Mouse (Mus musculus): Measurements from ENCODE around the gene Olfr191. TPM values are rescaled to one million over a fixed set of nuclear protein-coding genes. Genes with fewer than 3 reads are reported as not detected.
"Not testable (repeated sequence)": the region's sequence is repeated elsewhere in the genome, so short reads cannot be mapped to it uniquely, and the experiment has no call there.

The Olfr191 gene
- polyA plus RNA-seq (2012; rRNA removed) (not detected in 2 replicates), polyA plus RNA-seq (2014; fragmentation: Nextera tagmentation; extraction: Ambion mirVana) (not detected in 2 replicates)

DNA sequence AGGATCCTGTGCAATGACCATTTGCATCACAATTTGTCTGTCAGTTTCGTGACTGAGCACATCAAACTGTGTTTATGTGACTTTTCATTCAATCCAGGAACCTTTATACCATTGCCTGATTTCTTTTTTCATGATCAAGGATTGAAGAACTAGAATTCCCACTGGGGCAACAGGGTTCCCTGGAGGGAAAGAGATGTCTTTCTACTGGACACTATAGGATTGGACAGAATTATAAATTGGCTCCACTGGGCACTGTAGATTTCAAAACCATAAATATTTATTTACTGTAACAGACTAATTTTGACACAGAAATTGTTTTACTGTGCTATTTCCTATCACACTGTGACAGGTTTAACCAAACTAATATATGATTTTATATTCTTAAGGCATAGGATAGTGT is at the start of gene Olfr191:
Gene Olfr191, minus strand, starts transcription at position 101 of the 400 bp plus-strand sequence.
- 64% methylated on average over 1 of the region's 1 CpGs for whole genome bisulfite sequencing
- not testable (repeated sequence) for DNase-seq (ENCODE audit: low spot score); H3K9ac ChIP-seq (ENCODE audit: low read depth, low read length, severe bottlenecking); H3K36me3 ChIP-seq (ENCODE audit: control insufficient read depth, insufficient read depth, low read length); ATAC-seq (ENCODE audit: low FRiP score, low read depth); H3K27ac ChIP-seq (replicated peaks; ENCODE audit: low read depth, low read length); H3K4me3 ChIP-seq (replicated peaks; ENCODE audit: low read length); H3K27me3 ChIP-seq (ENCODE audit: control insufficient read depth, insufficient read depth, low read length); H3K9me3 ChIP-seq (ENCODE audit: control insufficient read depth, low read length); H3K4me2 ChIP-seq (replicated peaks; ENCODE audit: low read depth, low read length, severe bottlenecking); H3K4me1 ChIP-seq (ENCODE audit: control insufficient read depth, insufficient read depth, low read length)

DNA sequence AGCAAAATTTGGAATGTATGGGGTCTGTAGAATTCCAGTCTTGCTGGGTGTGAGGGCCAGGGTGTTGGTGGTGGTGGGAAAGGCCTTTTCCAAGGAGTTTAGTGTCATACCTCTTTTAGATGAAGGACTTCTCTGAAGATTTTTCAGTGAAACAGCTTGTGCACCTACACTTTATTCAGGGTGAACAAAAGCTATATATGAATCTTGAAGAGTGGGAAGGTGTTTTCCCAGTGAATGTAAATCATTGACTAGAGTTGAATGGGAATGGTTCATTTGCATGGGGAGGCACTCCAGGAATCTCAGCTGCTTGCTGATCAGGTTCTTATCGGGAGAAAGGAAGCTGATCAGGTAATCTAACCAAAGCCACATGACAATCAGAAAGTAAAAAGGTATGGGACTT is 41.1 kb upstream of the Olfr191 start:
- 93% methylated on average over 1 of the region's 1 CpGs for WGBS
- ATAC-seq (ENCODE audit: low FRiP score, low read depth) (no peak), DNase-seq (ENCODE audit: low spot score) (no peak)
- no peaks in the 10 kb centered on the region for H3K4me1 ChIP-seq (ENCODE audit: control insufficient read depth, insufficient read depth, low read length)
- H3K36me3 ChIP-seq (ENCODE audit: control insufficient read depth, insufficient read depth, low read length): no peaks in the 10 kb centered on the region
- H3K4me3 ChIP-seq (replicated peaks; ENCODE audit: low read length): no peak overlapping the region
- no peak overlapping the region for H3K4me2 ChIP-seq (replicated peaks; ENCODE audit: low read depth, low read length, severe bottlenecking)
- TF ChIP-seq POLR2A (IDR thresholded peaks at IDR 0.05; ENCODE audit: borderline replicate concordance, extremely low read depth, insufficient read depth, insufficient read length): no peak
- H3K27ac ChIP-seq (replicated peaks; ENCODE audit: low read depth, low read length): no peak overlapping the region
- no peaks in the 10 kb centered on the region for H3K9me3 ChIP-seq (ENCODE audit: control insufficient read depth, low read length)
- no peak overlapping the region for H3K9ac ChIP-seq (ENCODE audit: low read depth, low read length, severe bottlenecking)
- H3K27me3 ChIP-seq (ENCODE audit: control insufficient read depth, insufficient read depth, low read length): no peaks in the 10 kb centered on the region

DNA sequence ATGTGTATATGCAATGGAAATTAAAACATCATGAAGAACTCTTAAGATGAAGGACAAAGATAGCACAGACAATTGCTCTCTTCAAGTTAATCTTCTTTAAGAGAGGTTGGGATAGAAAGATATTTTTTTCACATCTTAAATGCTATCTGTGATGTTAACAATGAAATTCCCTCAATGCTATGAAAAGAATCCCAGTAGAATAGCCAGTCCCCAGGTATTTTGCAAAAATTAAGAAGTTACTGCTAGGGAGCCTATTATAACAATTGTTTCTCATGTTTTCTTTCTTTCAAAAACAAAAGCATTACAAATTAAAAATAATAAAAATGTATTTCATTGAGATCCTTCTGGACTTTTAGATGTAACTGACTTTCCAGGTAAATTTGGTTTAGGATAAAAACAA is 31.3 kb upstream of the Olfr191 start, which contains the start of gene Olfr194:
Gene Olfr194, minus strand, starts transcription at position 101 of the 400 bp plus-strand sequence.
- no peaks in the 10 kb centered on the region for H3K36me3 ChIP-seq (ENCODE audit: control insufficient read depth, insufficient read depth, low read length)

DNA sequence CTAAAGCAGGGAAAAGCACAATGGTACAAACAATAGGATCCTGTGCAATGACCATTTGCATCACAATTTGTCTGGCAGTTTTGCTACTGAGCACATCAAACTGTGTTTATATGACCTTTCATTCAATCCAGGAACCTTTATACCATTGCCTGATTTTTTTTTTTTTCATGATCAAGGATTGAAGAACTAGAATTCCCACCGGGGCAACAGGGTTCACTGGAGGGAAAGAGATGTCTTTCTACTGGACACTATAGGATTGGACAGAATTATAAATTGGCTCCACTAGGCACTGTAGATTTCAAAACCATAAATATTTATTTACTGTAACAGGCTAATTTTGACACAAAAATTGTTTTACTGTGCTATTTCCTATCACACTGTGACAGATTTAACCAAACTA is 22.2 kb upstream of the Olfr191 start, which contains the start of gene Olfr193:
Gene Olfr193, minus strand, starts transcription at position 101 of the 400 bp plus-strand sequence.
- no peak within 1 kb of the TSS for H3K4me3 ChIP-seq (replicated peaks; ENCODE audit: low read length)
- H3K27me3 ChIP-seq (ENCODE audit: control insufficient read depth, insufficient read depth, low read length): no peaks in the 10 kb centered on the region
- no peak within 1 kb of the TSS for H3K27ac ChIP-seq (replicated peaks; ENCODE audit: low read depth, low read length)
- H3K4me2 ChIP-seq (replicated peaks; ENCODE audit: low read depth, low read length, severe bottlenecking): no peak within 1 kb of the TSS
- no peak within 1 kb of the TSS for H3K9ac ChIP-seq (ENCODE audit: low read depth, low read length, severe bottlenecking)
- no peak for DNase-seq (ENCODE audit: low spot score)
- H3K9me3 ChIP-seq (ENCODE audit: control insufficient read depth, low read length): no peaks in the 10 kb centered on the region
- no peak for ATAC-seq (ENCODE audit: low FRiP score, low read depth)
- no peaks in the 10 kb centered on the region for H3K36me3 ChIP-seq (ENCODE audit: control insufficient read depth, insufficient read depth, low read length)
- WGBS: 82% methylated on average over 1 of the region's 1 CpGs
- no peaks in the 10 kb centered on the region for H3K4me1 ChIP-seq (ENCODE audit: control insufficient read depth, insufficient read depth, low read length)
- TF ChIP-seq POLR2A (IDR thresholded peaks at IDR 0.05; ENCODE audit: borderline replicate concordance, extremely low read depth, insufficient read depth, insufficient read length): no peak

More for the DNA sequence above, 31.3 kb upstream of the Olfr191 start, which contains the start of gene Olfr194:
- no peaks in the 10 kb centered on the region for H3K27me3 ChIP-seq (ENCODE audit: control insufficient read depth, insufficient read depth, low read length)
- H3K27ac ChIP-seq (replicated peaks; ENCODE audit: low read depth, low read length): no peak within 1 kb of the TSS
- H3K9ac ChIP-seq (ENCODE audit: low read depth, low read length, severe bottlenecking): no peak within 1 kb of the TSS
- ATAC-seq (ENCODE audit: low FRiP score, low read depth) (no peak), DNase-seq (ENCODE audit: low spot score) (no peak)
- H3K4me1 ChIP-seq (ENCODE audit: control insufficient read depth, insufficient read depth, low read length): no peaks in the 10 kb centered on the region
- no peak within 1 kb of the TSS for H3K4me3 ChIP-seq (replicated peaks; ENCODE audit: low read length)
- no peaks in the 10 kb centered on the region for H3K9me3 ChIP-seq (ENCODE audit: control insufficient read depth, low read length)
- TF ChIP-seq POLR2A (IDR thresholded peaks at IDR 0.05; ENCODE audit: borderline replicate concordance, extremely low read depth, insufficient read depth, insufficient read length): no peak
- H3K4me2 ChIP-seq (replicated peaks; ENCODE audit: low read depth, low read length, severe bottlenecking): no peak within 1 kb of the TSS

DNA sequence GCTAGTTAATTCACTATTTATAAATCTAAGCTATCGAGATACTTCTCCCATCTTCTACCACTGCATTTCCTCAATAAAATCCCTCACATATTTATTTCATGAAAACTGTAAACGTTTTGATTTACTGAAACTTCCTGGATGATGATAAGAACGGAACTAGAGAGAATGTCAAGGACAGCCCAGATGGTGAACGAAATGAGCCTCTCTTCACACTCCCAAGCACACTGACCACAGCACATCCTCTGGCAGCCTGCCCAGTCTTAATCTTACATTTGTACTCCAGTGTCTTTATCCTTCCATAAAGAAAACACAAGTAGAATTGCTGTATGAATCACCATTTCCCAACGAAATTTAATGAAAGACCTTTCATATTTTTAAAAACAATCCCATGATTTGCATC is 18.9 kb upstream of the Olfr191 start:
- 66% methylated on average over 5 of the region's 5 CpGs for WGBS
- not testable (repeated sequence) for H3K4me1 ChIP-seq (ENCODE audit: control insufficient read depth, insufficient read depth, low read length); DNase-seq (ENCODE audit: low spot score); H3K27me3 ChIP-seq (ENCODE audit: control insufficient read depth, insufficient read depth, low read length); H3K36me3 ChIP-seq (ENCODE audit: control insufficient read depth, insufficient read depth, low read length); H3K9ac ChIP-seq (ENCODE audit: low read depth, low read length, severe bottlenecking); H3K9me3 ChIP-seq (ENCODE audit: control insufficient read depth, low read length); H3K4me3 ChIP-seq (replicated peaks; ENCODE audit: low read length); H3K4me2 ChIP-seq (replicated peaks; ENCODE audit: low read depth, low read length, severe bottlenecking); H3K27ac ChIP-seq (replicated peaks; ENCODE audit: low read depth, low read length); ATAC-seq (ENCODE audit: low FRiP score, low read depth)

DNA sequence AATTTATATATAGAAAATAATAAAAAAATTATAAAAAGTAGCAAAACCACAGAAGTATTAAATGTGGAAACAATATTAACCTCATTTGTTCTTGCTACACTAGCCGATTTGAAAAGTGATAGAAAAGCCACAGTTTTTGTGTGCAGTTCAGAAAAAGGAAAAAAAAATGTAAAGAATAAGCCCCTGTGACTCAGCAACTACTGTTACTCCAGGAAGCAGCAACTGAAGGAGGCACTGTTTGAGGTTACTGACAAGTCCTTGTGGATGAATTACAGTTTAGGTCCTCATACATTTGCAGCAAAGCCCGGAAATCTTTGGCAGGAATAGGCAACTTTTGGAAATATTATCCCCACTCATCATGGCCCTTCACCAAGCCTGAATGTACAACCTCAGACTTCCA is 15.7 kb upstream of the Olfr191 start:
- ATAC-seq (ENCODE audit: low FRiP score, low read depth) (no peak), DNase-seq (ENCODE audit: low spot score) (no peak)
- Histone ChIP-seq H3K4me3 (replicated peaks; ENCODE audit: low read length) (no peak overlapping the region), H3K36me3 (ENCODE audit: control insufficient read depth, insufficient read depth, low read length) (no peaks in the 10 kb centered on the region), H3K27me3 (ENCODE audit: control insufficient read depth, insufficient read depth, low read length) (no peaks in the 10 kb centered on the region), H3K27ac (replicated peaks; ENCODE audit: low read depth, low read length) (no peak overlapping the region), H3K9me3 (ENCODE audit: control insufficient read depth, low read length) (no peaks in the 10 kb centered on the region), H3K9ac (ENCODE audit: low read depth, low read length, severe bottlenecking) (no peak overlapping the region), H3K4me2 (replicated peaks; ENCODE audit: low read depth, low read length, severe bottlenecking) (no peak overlapping the region), H3K4me1 (ENCODE audit: control insufficient read depth, insufficient read depth, low read length) (no peaks in the 10 kb centered on the region)
- no peak for TF ChIP-seq POLR2A (IDR thresholded peaks at IDR 0.05; ENCODE audit: borderline replicate concordance, extremely low read depth, insufficient read depth, insufficient read length)
- 87% methylated on average over 2 of the region's 2 CpGs for whole genome bisulfite sequencing

DNA sequence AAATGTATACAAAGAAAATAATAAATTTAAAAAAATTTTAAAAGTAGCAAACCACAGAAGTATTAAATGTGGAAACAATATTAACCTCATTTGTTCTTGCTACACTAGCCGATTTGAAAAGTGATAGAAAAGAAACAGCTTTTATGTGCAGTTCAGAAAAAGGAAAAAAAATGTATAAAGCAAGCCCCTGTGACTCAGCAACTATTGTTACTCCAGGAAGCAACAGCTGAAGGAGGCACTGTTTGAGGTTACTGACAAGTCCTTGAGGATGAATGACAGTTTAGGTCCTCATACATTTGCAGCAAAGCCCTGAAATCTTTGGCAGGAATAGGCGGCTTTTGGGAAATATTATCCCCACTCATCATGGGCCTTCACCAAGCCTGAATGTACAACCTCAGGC is 8.5 kb downstream of the Olfr191 start:
- not testable (repeated sequence) for H3K4me3 ChIP-seq (replicated peaks; ENCODE audit: low read length); H3K27me3 ChIP-seq (ENCODE audit: control insufficient read depth, insufficient read depth, low read length); H3K4me1 ChIP-seq (ENCODE audit: control insufficient read depth, insufficient read depth, low read length); DNase-seq (ENCODE audit: low spot score); H3K27ac ChIP-seq (replicated peaks; ENCODE audit: low read depth, low read length); H3K9ac ChIP-seq (ENCODE audit: low read depth, low read length, severe bottlenecking); ATAC-seq (ENCODE audit: low FRiP score, low read depth); H3K36me3 ChIP-seq (ENCODE audit: control insufficient read depth, insufficient read depth, low read length); H3K4me2 ChIP-seq (replicated peaks; ENCODE audit: low read depth, low read length, severe bottlenecking); H3K9me3 ChIP-seq (ENCODE audit: control insufficient read depth, low read length)
- WGBS: 88% methylated on average over 2 of the region's 2 CpGs

All from limb, embryonic 14.5 days (tissue).